Mouse (Mus musculus) CH12.LX (cell line): Measurements from ENCODE around the gene Cmah.

Experiments
- CTCF ChIP-seq, 2 experiments: IDR thresholded peaks in 1 of 2; conservative IDR thresholded peaks in 1 of 2; 2 replicates each; pipeline ENCODE4 v1.5.1; 2011 to 2012; ENCODE audit warnings: low read depth in 2 of 2, low read length in 2 of 2, improper control_type of control experiment in 1 of 2, inconsistent platforms in 1 of 2, mild to moderate bottlenecking in 1 of 2, moderate library complexity in 1 of 2
- ETS1 ChIP-seq: conservative IDR thresholded peaks from 2 replicates; pipeline ENCODE4 v1.6.1; 2012; ENCODE audit warnings: low read depth, mild to moderate bottlenecking, inconsistent platforms, low read length, improper control_type of control experiment, moderate library complexity
- HCFC1 ChIP-seq: IDR thresholded peaks from 2 replicates; pipeline ENCODE4 v1.6.1; 2012; ENCODE audit warnings: low read depth, mild to moderate bottlenecking, inconsistent platforms, low read length, improper control_type of control experiment
- MAFK ChIP-seq: IDR thresholded peaks from 2 replicates; pipeline ENCODE4 v1.6.1; 2011; ENCODE audit warnings: low read length, improper control_type of control experiment; ENCODE audit not compliant: insufficient replicate concordance
- POLR2A ChIP-seq: IDR thresholded peaks from 2 replicates; pipeline ENCODE4 v1.6.1; 2011; ENCODE audit warnings: low read depth, mild to moderate bottlenecking, improper control_type of control experiment, low read length
- RAD21 ChIP-seq: IDR thresholded peaks from 2 replicates; pipeline ENCODE4 v1.6.1; 2011; ENCODE audit warnings: low read depth, mild to moderate bottlenecking, low read length, improper control_type of control experiment, moderate library complexity
- ZC3H11A ChIP-seq: IDR thresholded peaks from 2 replicates; pipeline ENCODE4 v1.6.1; 2012; ENCODE audit warnings: low read depth, mild to moderate bottlenecking, inconsistent platforms, low read length, improper control_type of control experiment

DNA sequence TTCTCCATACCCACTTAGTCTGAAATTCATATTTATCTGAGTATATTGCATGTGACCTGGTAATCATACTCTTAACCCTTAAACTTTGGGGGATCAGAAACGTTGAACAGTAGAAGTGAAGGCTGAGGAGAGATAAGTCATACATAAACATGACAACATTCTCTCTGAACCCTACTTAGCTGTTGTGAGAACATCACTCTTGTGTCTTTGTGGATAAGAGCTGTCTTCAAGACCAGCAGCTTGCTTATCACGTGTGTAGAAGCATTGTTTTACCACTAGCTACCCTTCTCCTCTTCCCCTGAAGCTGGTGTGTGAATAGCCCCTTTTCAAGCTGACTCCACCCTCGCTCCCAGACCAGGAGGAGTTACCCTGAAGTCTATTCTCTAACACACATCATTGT is 94.8 kb downstream of the Cmah start:
- TF ChIP-seq ETS1 (no peak), CTCF (conservative IDR thresholded peaks at IDR 0.05 in 1 of 2, IDR thresholded peaks at IDR 0.05 in 1 of 2; ENCODE audit: low read depth in 2 of 2, low read length in 2 of 2) (no peak), POLR2A (no peak), HCFC1 (no peak), MAFK (no peak), RAD21 (no peak), ZC3H11A (no peak)
